Mouse (Mus musculus): ENCODE data around the gene Pygo2. TPM values are rescaled to one million over a fixed set of nuclear protein-coding genes. Genes with fewer than 3 reads are reported as not detected.

Gene Pygo2
- total RNA-seq, 2 experiments from 2014 or later = 9.2 to 11.1 TPM

GRCm38 (mm10) chr3:89456726-89457665, 27.0 kb downstream of the Pygo2 start:
- no peak for DNase-seq

- no peak for DNase-seq
Measured at GRCm38 (mm10) chr3:89458372-89458964, 28.5 kb downstream of the Pygo2 start.

- peak; percentile 84 for DNase-seq
Measured at GRCm38 (mm10) chr3:89458965-89459807, 29.2 kb downstream of the Pygo2 start.

DNA sequence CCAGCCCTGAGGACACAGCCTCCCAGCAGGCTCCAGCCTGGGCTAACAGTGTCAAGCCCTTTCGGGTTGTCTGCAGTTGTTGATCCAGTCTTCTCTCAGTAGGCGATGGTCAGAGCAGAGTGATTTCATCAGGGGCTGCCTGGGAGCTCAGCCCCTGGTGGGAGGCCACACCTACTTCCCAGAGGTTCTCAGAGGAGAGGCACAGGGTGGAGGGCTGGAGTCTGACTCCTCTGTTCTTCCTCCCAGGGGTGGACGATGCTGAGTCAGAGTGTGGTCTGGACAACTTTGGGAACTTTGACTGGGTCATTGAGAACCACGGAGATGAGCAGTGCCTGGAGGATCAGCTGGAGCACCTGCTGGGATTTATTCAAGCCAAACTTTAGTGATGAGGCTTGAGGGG, 38.3 kb downstream of the Pygo2 start:
- peak; percentile 26 for DNase-seq

DNA sequence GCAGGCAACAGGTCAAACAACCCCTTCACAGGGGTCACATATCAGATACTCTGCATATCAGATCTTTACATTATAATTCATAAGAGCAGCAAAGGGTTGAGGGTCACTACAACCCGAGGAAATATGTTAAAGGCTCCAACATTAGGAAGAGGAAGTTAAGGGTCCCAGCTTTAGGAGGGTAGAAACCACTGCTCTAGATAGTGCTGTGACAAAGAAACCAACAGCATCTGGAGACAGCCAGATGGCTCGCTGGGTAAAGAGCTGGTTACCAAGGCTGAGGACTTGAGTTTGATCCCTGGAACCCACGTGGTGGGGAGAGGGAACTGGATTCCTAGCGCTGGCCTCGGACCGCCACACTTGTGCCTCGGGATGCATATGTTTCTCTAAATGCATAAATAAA, 42.3 kb downstream of the Pygo2 start:
- DNase-seq = no peak

DNA sequence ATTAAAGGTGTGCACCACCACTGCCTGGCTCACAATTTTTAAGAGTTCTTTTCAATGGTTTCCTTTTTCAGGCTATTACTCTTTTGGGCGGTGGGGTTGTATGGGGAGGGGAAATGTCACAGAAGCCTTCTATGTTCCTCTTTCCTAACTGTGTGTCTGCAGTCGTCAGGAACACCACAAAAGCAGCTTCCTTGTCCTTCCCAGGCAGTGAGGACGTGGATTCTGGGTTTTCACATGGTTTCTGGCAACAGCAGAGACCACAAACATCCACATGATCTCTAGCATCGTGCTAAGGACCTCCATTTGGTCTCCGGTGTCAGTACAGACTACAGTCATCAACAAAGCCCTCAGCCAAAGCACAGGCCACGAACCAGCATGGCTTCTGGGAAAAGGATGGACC, 43.8 kb downstream of the Pygo2 start:
- DNase-seq = no peak

GRCm38 (mm10) chr3:89479055-89479454, 49.0 kb downstream of the Pygo2 start:
- DNase-seq = no peak

- DNase-seq = no peak
Measured at GRCm38 (mm10) chr3:89481488-89481887, 51.5 kb downstream of the Pygo2 start.

- DNase-seq = no peak
Measured at GRCm38 (mm10) chr3:89482249-89482648, 52.2 kb downstream of the Pygo2 start.

Other genes with a start within 250 kb of the Pygo2 start
- 10 to 100 TPM; 13.4 to 16.4 TPM for gene Fam189b, start 247.1 kb upstream of the Pygo2 start, total RNA-seq (2021)
- gene Gba, start 227.3 kb upstream of the Pygo2 start, total RNA-seq (2021) = 10 to 100 TPM; 14.6 to 23.6 TPM
- gene Thbs3, start 215.0 kb upstream of the Pygo2 start, total RNA-seq (2021) = 10 to 100 TPM; 11.0 to 11.8 TPM
- gene Mtx1, start 203.1 kb upstream of the Pygo2 start, total RNA-seq (2021) = 10 to 100 TPM; 42.2 to 47.6 TPM
- under 1 TPM; 0.38 to 0.51 TPM for gene Muc1, start 201.2 kb upstream of the Pygo2 start, total RNA-seq (2021)
- gene Krtcap2, start 184.2 kb upstream of the Pygo2 start, total RNA-seq (2021) = 10 to 100 TPM; 66.6 to 78.8 TPM
- under 1 TPM; 0.28 to 0.38 TPM for gene Trim46, start 183.9 kb upstream of the Pygo2 start, total RNA-seq (2021)
- 10 to 100 TPM; 24.7 to 28.8 TPM for gene Dpm3, start 170.9 kb upstream of the Pygo2 start, total RNA-seq (2021)
- 10 to 100 TPM in 1 of 2 experiments, 1 to 10 TPM in 1; 8.2 to 11.4 TPM for gene Slc50a1, start 159.6 kb upstream of the Pygo2 start, total RNA-seq (2021)
- gene Efna1, start 149.1 kb upstream of the Pygo2 start, total RNA-seq (2021) = 10 to 100 TPM; 10.2 to 12.8 TPM
- gene Efna3, start 107.2 kb upstream of the Pygo2 start, total RNA-seq (2021) = not detected
- gene Efna4, start 92.2 kb upstream of the Pygo2 start, total RNA-seq (2021) = under 1 TPM in 1 of 2 experiments, not detected in 1; 0.38 TPM
- gene Adam15, start 80.2 kb upstream of the Pygo2 start, total RNA-seq (2021) = 10 to 100 TPM; 21.9 to 24.6 TPM
- gene Dcst2, start 68.2 kb upstream of the Pygo2 start, total RNA-seq (2021) = not detected
- gene Dcst1, start 65.0 kb upstream of the Pygo2 start, total RNA-seq (2021) = not detected
- 10 to 100 TPM; 23.0 to 23.7 TPM for gene Zbtb7b, start 35.4 kb upstream of the Pygo2 start, total RNA-seq (2021)
- 1 to 10 TPM in 1 of 2 experiments, not detected in 1; 1.2 TPM for gene Lenep, start 27.4 kb upstream of the Pygo2 start, total RNA-seq (2021)
- gene Flad1, start 18.3 kb upstream of the Pygo2 start, total RNA-seq (2021) = 10 to 100 TPM; 43.3 to 44.5 TPM
- gene Cks1b, start 11.8 kb upstream of the Pygo2 start, total RNA-seq (2021) = 1 to 10 TPM; 3.1 to 3.4 TPM
- gene Shc1, start 11.8 kb upstream of the Pygo2 start, total RNA-seq (2021) = 10 to 100 TPM; 21.1 to 23.8 TPM
- gene Pbxip1, start 6.5 kb downstream of the Pygo2 start, total RNA-seq (2021) = 100 to 1,000 TPM; 179 to 196 TPM
- 1 to 10 TPM; 5.3 to 7.4 TPM for gene Pmvk, start 24.3 kb downstream of the Pygo2 start, total RNA-seq (2021)
- gene Kcnn3, start 90.0 kb downstream of the Pygo2 start, total RNA-seq (2021) = 1 to 10 TPM; 2.5 to 5.8 TPM

All from gastrocnemius, postnatal 25 days (tissue).